Mouse (Mus musculus): ENCODE measurements around the gene Usp28. TPM values are rescaled to one million over a fixed set of nuclear protein-coding genes. Genes with fewer than 3 reads are reported as not detected.

The Usp28 gene
- total RNA-seq, 4 experiments from 2014 or later = 35.2 to 40.7 (median 35.6) TPM

DNA sequence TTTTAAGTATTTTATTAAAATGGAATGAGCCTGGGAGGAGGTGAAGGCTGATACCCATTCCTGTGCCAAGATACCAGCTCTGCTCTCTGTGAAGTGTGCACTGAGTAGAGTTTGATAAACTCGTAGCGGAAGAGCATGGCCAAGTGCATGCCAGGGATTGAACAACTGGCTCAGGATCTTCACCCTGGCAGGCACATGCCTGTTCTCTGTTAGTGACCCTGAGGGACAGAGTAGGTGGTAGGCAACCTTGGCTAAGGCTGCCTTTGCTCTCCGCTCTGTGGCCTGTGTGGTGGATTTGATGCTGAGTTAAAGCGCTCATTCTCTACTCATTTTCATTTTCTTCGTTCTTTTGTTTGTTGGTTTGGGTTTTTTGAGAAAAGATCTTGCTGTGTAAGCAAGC is 36.1 kb downstream of the Usp28 start:
- DNase-seq (ENCODE audit: low spot score in 2 of 2) = no peak

DNA sequence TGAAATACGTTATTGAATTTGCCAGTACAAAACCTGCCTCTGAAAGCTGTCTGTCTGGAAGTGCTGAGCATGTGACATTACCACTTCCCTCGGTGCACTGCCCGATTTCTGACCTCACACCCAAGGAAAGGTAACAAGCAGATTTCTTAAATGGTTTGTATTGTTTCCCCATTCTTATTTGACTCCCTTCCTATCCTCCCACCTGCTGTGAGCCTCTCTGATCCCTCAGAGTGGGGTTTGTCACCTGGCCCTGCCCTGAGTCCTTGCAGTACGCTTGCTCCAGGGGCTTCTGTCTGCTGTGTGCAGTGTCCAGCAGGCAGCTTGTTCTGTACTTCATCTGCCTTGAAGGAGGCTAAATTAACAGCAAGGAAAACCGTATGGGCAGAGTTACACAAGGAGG is 38.8 kb downstream of the Usp28 start:
- no peak for DNase-seq (ENCODE audit: low spot score in 2 of 2)

DNA sequence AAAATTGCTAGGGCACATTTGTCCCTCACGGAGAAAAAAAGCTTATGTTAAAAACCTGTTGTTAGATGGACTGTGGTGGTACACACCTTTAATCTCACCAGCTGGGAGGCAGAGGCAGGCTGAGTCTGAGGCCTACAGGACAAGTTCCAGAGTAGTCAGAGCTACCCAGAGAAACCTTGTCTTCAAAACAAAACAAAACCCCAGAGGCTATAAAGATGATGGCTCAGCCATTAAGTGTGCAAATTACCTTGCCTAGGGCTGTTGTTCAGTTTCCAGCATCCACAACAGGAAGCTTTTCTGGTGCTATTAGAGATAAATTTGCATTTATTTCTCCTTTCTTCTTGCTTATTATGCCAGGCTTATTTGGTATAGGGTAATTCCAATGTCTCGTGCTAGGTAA is 39.4 kb downstream of the Usp28 start:
- no peak for DNase-seq (ENCODE audit: low spot score in 2 of 2)

DNA sequence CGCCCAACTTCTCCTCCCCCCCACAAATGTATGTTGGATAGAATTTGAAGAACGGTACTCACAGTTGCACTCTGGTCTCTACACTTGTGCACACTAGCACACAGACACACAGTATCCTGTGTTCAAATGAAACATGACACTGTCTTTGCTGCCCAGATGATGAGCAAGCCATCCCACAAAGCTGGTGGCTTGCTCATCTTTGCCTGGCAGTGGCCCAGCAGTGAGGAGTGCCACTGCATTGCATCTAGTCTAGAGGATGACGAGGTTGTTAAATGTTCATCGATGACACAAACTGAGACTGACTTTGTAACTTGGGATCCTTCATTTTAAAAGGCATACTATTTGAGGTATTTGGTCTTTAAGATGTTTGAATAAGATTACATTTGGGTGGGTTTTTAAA is 49.6 kb downstream of the Usp28 start:
- peak; percentile 9 to 32 for DNase-seq (ENCODE audit: low spot score in 2 of 2)

DNA sequence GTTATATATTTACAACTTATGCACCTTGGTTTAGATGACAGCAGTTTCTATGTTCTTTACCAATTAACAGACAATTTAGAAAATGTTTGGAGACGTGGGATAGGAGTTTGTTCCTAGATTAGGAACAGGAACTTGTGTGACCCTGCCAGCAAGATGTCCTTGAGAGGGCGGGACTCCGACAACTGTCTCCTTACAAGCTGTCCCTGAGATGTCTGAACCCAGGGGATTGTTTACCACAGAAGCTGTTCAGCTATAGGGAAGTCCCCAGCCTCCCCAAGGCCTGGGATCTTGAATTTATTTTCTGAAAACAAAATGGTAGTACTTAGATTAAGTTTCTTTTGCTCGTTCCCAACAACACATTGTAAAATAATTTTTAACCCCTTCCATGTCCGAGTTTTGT is 65.7 kb downstream of the Usp28 start:
- no peak for DNase-seq (ENCODE audit: low spot score in 2 of 2)

DNA sequence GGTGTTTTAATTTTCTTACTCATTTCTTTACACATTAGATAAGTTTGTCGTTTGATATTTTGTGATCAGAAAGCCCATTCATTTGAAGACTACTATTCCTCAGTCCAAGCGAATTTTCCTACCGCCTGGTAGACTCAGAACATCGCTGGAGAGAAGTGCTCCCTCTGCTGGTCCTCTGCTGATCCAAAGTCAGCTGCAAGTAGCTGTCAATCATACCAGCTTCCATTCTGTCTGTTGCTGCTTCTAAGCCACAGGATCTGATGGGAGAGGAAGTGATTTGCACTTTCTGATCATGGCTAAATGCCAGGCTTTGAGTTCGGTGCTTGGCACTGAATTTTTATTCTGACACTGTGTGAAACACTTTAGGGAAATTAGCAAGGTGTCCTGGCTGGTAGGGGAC is 66.2 kb downstream of the Usp28 start:
- peak; percentile 44 to 67 for DNase-seq (ENCODE audit: low spot score in 2 of 2)

DNA sequence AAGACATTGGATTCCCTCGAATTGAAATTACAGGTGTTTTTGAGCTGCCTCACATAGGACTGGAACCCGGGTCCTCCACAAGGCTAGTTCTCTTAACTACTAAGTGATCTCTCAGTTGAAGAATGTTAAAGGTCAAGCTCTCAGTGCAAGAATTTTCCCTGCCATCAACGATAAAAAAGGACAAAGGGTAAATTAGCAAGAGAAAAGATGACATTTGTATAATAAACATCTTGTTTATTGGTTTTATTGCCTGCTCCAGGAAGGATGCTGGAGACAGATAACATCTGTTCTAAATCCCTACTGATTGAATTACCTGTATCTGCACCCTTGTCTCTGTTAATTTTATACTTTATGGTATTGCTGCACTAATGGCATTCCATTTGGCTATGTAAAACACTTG is 68.9 kb downstream of the Usp28 start:
- DNase-seq (ENCODE audit: low spot score in 2 of 2) = no peak

DNA sequence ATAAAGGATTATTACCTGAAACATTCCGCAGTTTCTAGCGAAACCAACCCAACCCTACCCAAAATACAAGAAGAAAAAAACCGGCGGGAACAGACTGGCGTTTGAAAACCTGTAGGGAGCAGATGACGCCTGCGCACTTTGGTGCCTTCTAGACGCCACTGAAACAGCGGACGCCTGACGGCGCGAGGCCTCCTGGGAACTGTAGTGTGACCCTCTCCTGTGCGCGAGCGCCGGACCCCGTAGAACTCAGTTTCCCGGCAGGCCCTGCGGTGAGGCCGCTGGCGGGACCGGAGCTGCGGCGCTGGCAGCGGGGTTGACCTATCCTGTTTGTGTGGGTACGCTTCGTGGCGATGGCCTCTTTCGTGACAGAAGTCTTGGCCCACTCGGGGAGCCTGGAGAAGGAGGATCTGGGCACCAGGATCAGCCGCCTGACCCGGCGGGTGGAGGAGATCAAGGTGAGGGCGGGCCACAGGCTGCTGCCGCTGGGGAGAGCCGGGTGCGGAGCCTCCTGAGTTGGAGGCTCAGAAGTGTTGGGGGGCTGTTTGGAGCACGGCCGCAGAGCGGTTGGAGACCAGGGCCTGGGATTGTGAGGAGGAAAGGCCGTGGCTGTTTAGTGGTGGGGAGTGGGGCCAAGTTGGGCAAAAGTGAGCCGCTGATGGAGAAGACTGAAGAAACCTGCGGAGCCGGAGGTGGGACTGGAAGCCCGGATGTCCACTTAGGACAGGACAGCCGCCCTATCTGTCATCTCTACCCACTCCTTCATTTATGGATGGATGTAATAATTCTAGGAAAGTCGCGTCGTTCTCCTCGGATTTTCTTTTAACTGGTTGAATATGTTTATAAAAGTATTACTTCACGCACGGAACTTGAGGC is 70.4 kb downstream of the Usp28 start, which contains the start of gene Zw10:
Gene Zw10, plus strand, starts transcription at position 281 of the 873 bp plus-strand sequence.
- peak; percentile 92 to 94 for DNase-seq (ENCODE audit: low spot score in 2 of 2)

DNA sequence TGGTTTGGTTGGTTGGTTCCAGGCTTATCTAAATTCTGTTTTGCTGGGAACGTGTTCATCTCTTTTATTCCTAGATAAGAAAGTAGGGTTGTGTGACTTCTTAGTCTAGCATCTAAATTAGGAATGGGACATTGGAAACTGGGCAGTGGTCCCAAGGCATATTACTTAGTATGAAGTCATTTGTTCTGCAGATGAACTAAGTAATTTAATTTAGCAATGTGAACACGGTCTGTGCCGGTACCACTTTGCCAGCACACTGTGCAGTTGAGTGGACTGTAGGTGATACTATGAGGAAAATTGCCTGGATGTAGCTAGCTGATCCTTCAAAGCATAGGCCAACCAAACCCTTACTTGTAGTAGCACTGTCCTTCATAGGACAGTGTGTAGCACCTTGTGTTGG is 91.7 kb downstream of the Usp28 start:
- DNase-seq (ENCODE audit: low spot score in 2 of 2) = no peak

DNA sequence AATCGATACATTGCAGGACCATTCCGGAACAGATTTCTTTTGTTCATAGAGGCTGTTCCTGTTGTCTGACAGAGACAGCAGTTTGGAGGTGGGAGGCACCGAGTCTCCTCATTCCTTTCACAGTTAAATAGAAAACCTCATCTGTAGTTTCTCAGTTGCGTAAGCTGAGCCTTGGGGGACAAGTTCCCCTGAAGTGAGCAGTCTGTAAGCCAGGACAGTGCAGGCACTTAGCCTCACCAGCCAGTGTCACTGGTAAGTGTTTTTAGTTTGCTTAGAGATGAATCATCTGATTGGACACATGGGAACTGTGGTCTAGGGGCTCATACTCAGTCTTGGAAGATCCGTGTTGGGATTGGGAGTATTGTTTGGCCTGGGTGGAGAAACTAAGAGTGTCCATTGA is 95.9 kb downstream of the Usp28 start, which contains the start of gene Tmprss5:
Gene Tmprss5, plus strand, starts transcription at position 154 of the 400 bp plus-strand sequence.
- no peak for DNase-seq (ENCODE audit: low spot score in 2 of 2)

DNA sequence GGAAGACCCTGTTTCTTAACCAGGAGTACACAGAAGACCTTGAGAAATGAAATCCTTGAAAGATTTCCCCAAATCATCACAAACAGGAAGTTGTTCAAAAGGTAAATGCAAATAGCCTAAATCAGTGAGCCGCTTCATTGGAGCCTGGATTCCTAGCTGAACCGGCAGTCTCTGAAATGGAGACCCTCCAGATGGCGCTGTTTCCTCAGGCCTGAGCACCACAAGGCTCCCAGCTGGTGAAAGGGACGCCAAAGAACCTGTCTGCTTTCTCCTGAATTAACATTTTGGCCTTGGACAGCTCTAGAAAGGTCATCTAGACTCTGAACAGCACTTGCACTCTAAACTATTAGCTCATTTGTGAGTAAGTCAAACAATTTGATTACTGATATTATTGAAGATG is 96.4 kb downstream of the Usp28 start:
- DNase-seq (ENCODE audit: low spot score in 2 of 2) = peak; percentile 33 to 80

DNA sequence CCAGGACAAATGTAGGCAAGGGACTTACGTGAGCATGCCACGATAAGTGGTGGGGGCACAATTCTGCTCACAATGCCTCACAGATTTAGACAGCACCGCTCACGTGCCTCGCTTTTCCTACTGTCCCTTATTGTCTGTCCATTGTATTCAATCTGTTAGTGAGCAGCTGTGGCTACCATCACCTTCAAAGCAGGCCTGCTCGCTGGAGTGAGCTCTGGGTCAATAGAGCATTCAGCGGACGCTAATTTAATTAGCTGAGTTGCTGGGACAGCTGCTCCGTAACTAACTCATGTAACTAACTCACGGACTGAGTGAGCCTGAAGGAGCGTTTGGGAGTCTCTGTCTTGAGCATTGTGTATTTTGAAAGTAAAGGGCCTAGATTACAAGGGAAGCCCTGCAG is 102.1 kb downstream of the Usp28 start:
- DNase-seq (ENCODE audit: low spot score in 2 of 2) = no peak

Other genes starting within 250 kb of the Usp28 start
- 100 to 1,000 TPM; 118 to 146 (median 137) TPM for gene Zbtb16, start 149.2 kb upstream of the Usp28 start, total RNA-seq (2022)
- gene Htr3a, start 74.3 kb upstream of the Usp28 start, total RNA-seq (2022) = 10 to 100 TPM; 12.0 to 16.6 (median 13.9) TPM
- gene Htr3b, start 20.4 kb upstream of the Usp28 start, total RNA-seq (2022) = not detected
- gene Zw10, start 70.2 kb downstream of the Usp28 start, total RNA-seq (2022) = 10 to 100 TPM; 16.4 to 21.8 (median 17.6) TPM
- 1 to 10 TPM; 1.2 to 2.8 (median 2.3) TPM for gene Tmprss5, start 95.9 kb downstream of the Usp28 start, total RNA-seq (2022)

Measured in layer of hippocampus, adult 8-10 months (tissue).